Mouse (Mus musculus) neural tube, embryonic 13.5 days (tissue): Measurements from ENCODE around the gene Taf4. TPM values are rescaled to one million over a fixed set of nuclear protein-coding genes. Genes with fewer than 3 reads are reported as not detected.
A peak's percentile ranks its signal among the peaks of the same experiment; 100 is the strongest.

Source experiments
- ATAC-seq: fragments of 200-750 bp; cut with Nextera tagmentation; 2 replicates; pipeline ENCODE4 v1.8.0; 2017; ENCODE audit warnings: low read depth, mild to moderate bottlenecking, moderate TSS enrichment, moderate library complexity
- H3K27ac ChIP-seq: fragments of 300-500 bp; sonication (generic); replicated peaks from 2 replicates; pipeline ENCODE4 v1.5.1; 2015; ENCODE audit warnings: moderate library complexity, mild to moderate bottlenecking, inconsistent platforms
- H3K27me3 ChIP-seq: fragments of 300-500 bp; sonication (generic); 2 replicates; pipeline ENCODE4 v1.6.1; 2015; ENCODE audit warnings: mild to moderate bottlenecking, inconsistent platforms
- H3K36me3 ChIP-seq: fragments of 300-500 bp; sonication (generic); 2 replicates; pipeline ENCODE4 v1.6.1; 2015; ENCODE audit warnings: mild to moderate bottlenecking, inconsistent platforms
- H3K4me1 ChIP-seq: fragments of 300-500 bp; sonication (generic); replicated peaks from 2 replicates; pipeline ENCODE4 v1.6.1; 2015; ENCODE audit warnings: inconsistent platforms
- H3K4me2 ChIP-seq: fragments of 300-500 bp; sonication (generic); 2 replicates; pipeline ENCODE4 v1.6.1; 2015; ENCODE audit warnings: inconsistent platforms, mild to moderate bottlenecking, moderate library complexity
- H3K4me3 ChIP-seq: fragments of 300-500 bp; sonication (generic); 2 replicates; pipeline ENCODE4 v1.5.1; 2015; ENCODE audit warnings: mild to moderate bottlenecking, inconsistent platforms
- H3K9ac ChIP-seq: fragments of 300-500 bp; sonication (generic); 2 replicates; pipeline ENCODE4 v1.6.1; 2015; ENCODE audit warnings: moderate library complexity, mild to moderate bottlenecking, inconsistent platforms
- H3K9me3 ChIP-seq: fragments of 300-500 bp; sonication (generic); 2 replicates; pipeline ENCODE4 v1.6.1; 2016; ENCODE audit warnings: inconsistent platforms
- WGBS: fragments of 180-500 bp; shearing (Covaris S2); methylation state at CpG from one replicate; pipeline ENCODE4 v1.1.7; 2015; 5-methylcytosine and 5-hydroxymethylcytosine counted together
- polyA plus RNA-seq: library from polyadenylated mRNA; unstranded; fragments of >200 nt; fragmentation: Nextera tagmentation; extraction: Ambion mirVana; gene quantifications from 2 replicates; pipeline ENCODE4 v1.2.1, GENCODE M21; 2015

Taf4 gene
- polyA plus RNA-seq, 1 experiment from 2014 or later: 3.7 TPM

DNA sequence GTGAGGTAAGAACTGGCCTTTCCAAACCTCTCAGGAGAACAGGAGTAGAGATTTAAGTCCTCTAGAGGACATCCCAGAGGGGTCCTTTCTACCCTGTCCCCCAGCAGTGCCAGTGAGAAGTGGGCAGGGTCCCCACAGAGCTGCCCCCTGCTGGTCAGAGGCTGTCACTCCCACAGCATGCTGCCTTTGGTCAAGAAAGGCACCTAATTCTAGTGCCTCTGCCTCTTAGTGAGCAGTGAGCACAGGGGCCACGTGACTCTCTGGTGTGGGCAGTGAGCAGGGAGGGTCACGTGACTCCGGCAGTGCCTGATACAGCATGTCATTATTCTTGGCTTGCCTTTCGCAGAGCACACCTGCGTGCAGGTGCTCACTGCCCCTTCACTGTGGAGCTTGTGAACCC is 103.1 kb downstream of the Taf4 start:
- Histone ChIP-seq H3K4me1 (peaks cover 24% of the 10 kb centered on the region), H3K4me2 (no peak overlapping the region), H3K9ac (no peak overlapping the region), H3K27ac (no peak overlapping the region), H3K4me3 (no peak overlapping the region), H3K9me3 (no peaks in the 10 kb centered on the region), H3K27me3 (no peaks in the 10 kb centered on the region; the same call in 1 of the 2 replicates), H3K36me3 (no peaks in the 10 kb centered on the region)
- 44% methylated on average over 5 of the region's 5 CpGs for WGBS
- no peak for ATAC-seq

DNA sequence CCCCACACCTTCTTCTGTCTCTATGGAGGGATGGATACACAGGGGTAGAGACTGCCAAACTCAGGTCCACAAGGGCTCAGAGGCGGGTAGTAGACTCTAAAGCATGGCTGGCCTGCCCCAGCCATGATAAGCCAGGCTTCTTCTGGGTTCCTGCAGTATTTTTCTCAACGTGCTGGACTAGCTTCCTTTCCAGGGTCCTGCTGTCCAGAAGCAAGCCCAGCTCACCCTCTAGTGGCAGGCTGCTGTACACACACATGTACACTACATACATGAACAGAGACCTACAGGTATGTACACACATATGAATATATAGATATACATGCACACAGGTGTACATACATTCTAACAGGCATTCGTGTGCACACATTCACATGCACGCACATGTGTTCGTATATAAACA is 103.7 kb downstream of the Taf4 start:
- no peak overlapping the region for H3K4me2 ChIP-seq
- H3K36me3 ChIP-seq: no peaks in the 10 kb centered on the region
- H3K9me3 ChIP-seq: no peaks in the 10 kb centered on the region
- ATAC-seq: 0 out of 2 replicates have a peak, but pooled peaks have one; percentile 19
- peaks cover 24% of the 10 kb centered on the region for H3K4me1 ChIP-seq
- H3K27ac ChIP-seq: no peak overlapping the region
- H3K4me3 ChIP-seq: no peak overlapping the region
- 61% methylated on average over 5 of the region's 5 CpGs for WGBS
- H3K9ac ChIP-seq: no peak overlapping the region
- no peaks in the 10 kb centered on the region; the same call in 1 of the 2 replicates for H3K27me3 ChIP-seq

DNA sequence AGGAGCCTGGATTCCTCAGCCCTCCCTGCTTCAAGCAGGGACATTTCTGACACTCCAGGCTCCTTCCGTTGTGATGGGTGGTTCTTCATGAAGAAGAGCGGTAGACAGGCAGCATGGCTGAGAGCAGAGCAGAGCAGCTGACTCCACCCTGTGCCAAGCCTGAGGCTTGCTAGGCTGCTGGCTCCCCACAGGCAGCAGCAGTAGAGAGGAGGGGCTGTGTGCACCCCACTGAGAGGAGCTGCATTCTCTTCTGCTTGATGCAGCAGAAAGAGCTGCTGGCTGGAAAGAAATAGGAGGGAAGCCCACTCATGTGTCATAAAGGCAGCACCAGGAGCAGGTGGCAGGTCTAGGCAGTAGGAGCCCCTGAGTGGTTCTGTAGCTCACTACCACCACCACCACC is 106.6 kb downstream of the Taf4 start:
- Histone ChIP-seq H3K9ac (no peak overlapping the region), H3K4me1 (peaks cover 21% of the 10 kb centered on the region), H3K27ac (peak overlapping the region; percentile 83), H3K27me3 (no peaks in the 10 kb centered on the region; the same call in 1 of the 2 replicates), H3K4me3 (no peak overlapping the region), H3K9me3 (no peaks in the 10 kb centered on the region), H3K4me2 (no peak overlapping the region), H3K36me3 (no peaks in the 10 kb centered on the region)
- ATAC-seq: peak; percentile 78
- 5% methylated on average over 2 of the region's 2 CpGs for WGBS

DNA sequence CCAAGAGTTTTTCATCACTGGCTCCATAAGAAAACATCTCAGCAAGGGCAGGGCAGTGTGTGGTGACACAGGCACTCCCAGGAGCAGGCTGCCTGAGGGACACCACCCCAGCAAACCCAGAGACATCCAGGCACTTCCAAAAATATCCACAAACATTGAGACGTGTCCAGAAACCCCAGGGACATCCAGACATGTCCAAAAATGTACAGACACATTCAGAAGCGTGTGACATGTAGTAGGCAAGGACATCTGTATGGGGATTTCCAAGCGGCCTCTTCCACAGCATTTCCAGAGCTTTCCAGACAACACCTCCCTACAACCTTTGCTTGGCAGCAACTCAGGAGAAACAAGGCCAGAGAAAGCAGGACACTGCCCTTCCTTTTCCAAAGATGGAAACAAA is 108.8 kb downstream of the Taf4 start:
- no peaks in the 10 kb centered on the region for H3K36me3 ChIP-seq
- no peak overlapping the region for H3K4me2 ChIP-seq
- no peaks in the 10 kb centered on the region for H3K9me3 ChIP-seq
- no peak overlapping the region for H3K4me3 ChIP-seq
- no peak for ATAC-seq
- H3K27me3 ChIP-seq: no peaks in the 10 kb centered on the region; the same call in 1 of the 2 replicates
- no peak overlapping the region for H3K9ac ChIP-seq
- 73% methylated on average over 3 of the region's 3 CpGs for WGBS
- no peak overlapping the region for H3K27ac ChIP-seq
- peaks cover 30% of the 10 kb centered on the region for H3K4me1 ChIP-seq

DNA sequence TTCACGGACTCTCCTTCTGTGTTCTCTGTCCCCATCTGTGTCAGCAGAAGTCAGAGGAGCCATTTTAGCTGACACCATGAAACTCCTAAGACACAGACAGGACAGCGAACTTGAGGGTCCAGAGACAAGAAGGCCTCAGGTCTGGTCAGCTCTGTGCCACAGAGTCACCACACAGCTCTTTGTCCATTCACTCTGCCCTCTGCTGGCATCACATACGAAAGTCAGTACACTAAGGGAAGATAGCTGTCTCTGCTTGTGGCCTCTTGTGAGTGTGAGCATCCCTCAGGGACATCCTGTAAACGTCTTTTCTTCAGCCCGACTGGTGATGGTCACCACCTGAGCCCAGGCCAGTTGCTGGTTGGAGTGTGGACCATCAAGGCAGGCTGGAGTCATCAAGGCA is 111.3 kb downstream of the Taf4 start:
- Histone ChIP-seq H3K4me3 (no peak overlapping the region), H3K27me3 (no peaks in the 10 kb centered on the region), H3K4me1 (peaks cover 21% of the 10 kb centered on the region), H3K9me3 (no peaks in the 10 kb centered on the region), H3K36me3 (0 out of 2 replicates have a peak, but pooled peaks cover 6% of the 10 kb centered on the region), H3K27ac (no peak overlapping the region), H3K4me2 (no peak overlapping the region), H3K9ac (no peak overlapping the region)
- 74% methylated on average over 5 of the region's 5 CpGs for WGBS
- ATAC-seq: no peak

DNA sequence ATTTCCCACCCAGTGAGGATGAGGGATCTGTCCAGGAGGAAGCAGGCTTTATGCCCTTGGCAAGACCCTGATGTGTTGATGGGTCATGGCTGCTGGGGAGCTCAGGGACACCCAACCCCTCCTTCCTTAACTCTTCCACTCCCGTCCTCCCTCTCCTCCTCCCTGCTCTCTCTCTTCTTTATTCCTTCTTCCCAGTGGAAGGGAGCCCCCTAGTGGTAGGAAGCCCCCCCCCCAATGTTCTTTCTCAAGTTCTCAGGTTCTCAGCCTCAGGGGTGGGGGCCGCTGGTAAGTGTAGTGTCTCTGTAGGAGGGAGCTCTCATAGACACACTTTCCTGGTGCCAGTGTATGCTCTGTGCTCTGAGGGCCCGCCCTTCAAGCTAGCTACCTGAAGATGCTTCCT is 113.2 kb downstream of the Taf4 start:
- no peak overlapping the region for H3K4me2 ChIP-seq
- H3K4me3 ChIP-seq: no peak overlapping the region
- H3K36me3 ChIP-seq: 0 out of 2 replicates have a peak, but pooled peaks cover 8% of the 10 kb centered on the region
- ATAC-seq: no peak
- 65% methylated on average over 3 of the region's 3 CpGs for WGBS
- H3K9me3 ChIP-seq: no peaks in the 10 kb centered on the region
- no peak overlapping the region for H3K9ac ChIP-seq
- peaks cover 9% of the 10 kb centered on the region; the same call in 1 of the 2 replicates for H3K4me1 ChIP-seq
- no peaks in the 10 kb centered on the region; the same call in 1 of the 2 replicates for H3K27me3 ChIP-seq
- H3K27ac ChIP-seq: no peak overlapping the region

DNA sequence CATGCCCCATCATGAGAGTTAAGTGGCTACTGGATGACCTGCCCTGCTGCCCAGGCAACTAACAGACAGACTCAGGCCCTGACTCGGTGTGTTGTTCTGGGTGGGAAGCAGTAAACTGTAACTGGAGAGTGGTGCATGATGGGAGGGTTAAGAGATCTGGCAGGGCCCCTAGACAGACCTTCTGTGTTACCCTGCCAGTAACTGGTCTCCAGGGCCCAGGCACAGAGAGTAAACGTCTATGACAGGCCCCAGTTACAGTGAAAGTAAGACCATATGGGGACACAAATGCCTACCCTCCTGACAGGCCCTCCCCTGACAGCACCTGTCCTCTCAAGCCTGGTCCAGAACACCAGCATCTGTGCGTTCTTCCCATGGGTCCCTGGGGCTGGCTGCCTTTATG is 113.8 kb downstream of the Taf4 start:
- Histone ChIP-seq H3K4me3 (no peak overlapping the region), H3K9ac (no peak overlapping the region), H3K4me1 (peaks cover 9% of the 10 kb centered on the region; the same call in 1 of the 2 replicates), H3K9me3 (no peaks in the 10 kb centered on the region), H3K4me2 (no peak overlapping the region), H3K27me3 (no peaks in the 10 kb centered on the region; the same call in 1 of the 2 replicates), H3K27ac (no peak overlapping the region), H3K36me3 (0 out of 2 replicates have a peak, but pooled peaks cover 8% of the 10 kb centered on the region)
- no peak for ATAC-seq
- 62% methylated on average over 3 of the region's 3 CpGs for WGBS

Other genes with a start within 250 kb of the Taf4 start
- gene Lsm14b, start 48.3 kb upstream of the Taf4 start, polyA plus RNA-seq: 19.7 and 20.6 TPM in 2 replicates
- gene Psma7, start 65.8 kb upstream of the Taf4 start, polyA plus RNA-seq: 695 and 718 TPM in 2 replicates
- gene Ss18l1, start 65.9 kb upstream of the Taf4 start, polyA plus RNA-seq: 44.8 and 45.2 TPM in 2 replicates
- 31.5 and 32.9 TPM in 2 replicates for gene Mtg2, start 93.9 kb upstream of the Taf4 start, polyA plus RNA-seq
- gene Hrh3, start 127.8 kb upstream of the Taf4 start, polyA plus RNA-seq: 2.5 TPM in 2 replicates
- gene Osbpl2, start 142.7 kb upstream of the Taf4 start, polyA plus RNA-seq: 61.2 and 64.5 TPM in 2 replicates
- 190 and 208 TPM in 2 replicates for gene Adrm1, start 194.8 kb upstream of the Taf4 start, polyA plus RNA-seq
- gene Lama5, start 249.2 kb upstream of the Taf4 start, polyA plus RNA-seq: 2.0 and 2.4 TPM in 2 replicates